Mouse (Mus musculus): ENCODE measurements around the gene Tpst2. TPM values are rescaled to one million over a fixed set of nuclear protein-coding genes. Genes with fewer than 3 reads are reported as not detected.

Gene Tpst2
- total and polyA plus RNA-seq, 3 experiments, result 32.9 to 156 (median 55.7) TPM

GRCm38 (mm10) chr5:112291866-112292265 lies 15.4 kb downstream of the Tpst2 start:
- ATAC-seq (ENCODE audit: extremely low read depth, insufficient number of reproducible peaks, low FRiP score, poor library complexity, severe bottlenecking) (no peak), DNase-seq (ENCODE audit: low spot score) (no peak)
- H3K36me3 ChIP-seq (replicated peaks), result peaks cover 86% of the 10 kb centered on the region
- H3K4me1 ChIP-seq (ENCODE audit: insufficient read depth, low read depth, low read length), result peaks cover 98% of the 10 kb centered on the region
- no peak for TF ChIP-seq TAL1 (conservative IDR thresholded peaks at IDR 0.05; ENCODE audit: low read depth, low read length)
- TF ChIP-seq POLR2AphosphoS5 (IDR thresholded peaks at IDR 0.05; ENCODE audit: insufficient replicate concordance, low read depth, low read length), result no peak
- no peak for TF ChIP-seq GATA2 (IDR thresholded peaks at IDR 0.05; ENCODE audit: borderline replicate concordance, low read depth, low read length)
- TF ChIP-seq CTCF (IDR thresholded peaks at IDR 0.05; ENCODE audit: low read depth, low read length), result no peak
- no peak for TF ChIP-seq GATA1 (IDR thresholded peaks at IDR 0.05; ENCODE audit: borderline replicate concordance, low read length)
- no peaks in the 10 kb centered on the region for H3K9me3 ChIP-seq (replicated peaks)
- H3K4me3 ChIP-seq (ENCODE audit: low read depth, low read length), result no peak overlapping the region
- H3K27me3 ChIP-seq (ENCODE audit: insufficient read depth, low read length), result no peaks in the 10 kb centered on the region

GRCm38 (mm10) chr5:112292343-112292980 lies 16.0 kb downstream of the Tpst2 start:
- DNase-seq (ENCODE audit: low spot score), result no peak
- H3K9me3 ChIP-seq (replicated peaks), result no peaks in the 10 kb centered on the region
- H3K27me3 ChIP-seq (ENCODE audit: insufficient read depth, low read length), result no peaks in the 10 kb centered on the region
- ATAC-seq (ENCODE audit: extremely low read depth, insufficient number of reproducible peaks, low FRiP score, poor library complexity, severe bottlenecking), result no peak
- H3K4me3 ChIP-seq (ENCODE audit: low read depth, low read length), result no peak overlapping the region
- TF ChIP-seq GATA2 (IDR thresholded peaks at IDR 0.05; ENCODE audit: borderline replicate concordance, low read depth, low read length) (no peak), CTCF (IDR thresholded peaks at IDR 0.05; ENCODE audit: low read depth, low read length) (no peak), TAL1 (conservative IDR thresholded peaks at IDR 0.05; ENCODE audit: low read depth, low read length) (no peak), GATA1 (IDR thresholded peaks at IDR 0.05; ENCODE audit: borderline replicate concordance, low read length) (no peak), POLR2AphosphoS5 (IDR thresholded peaks at IDR 0.05; ENCODE audit: insufficient replicate concordance, low read depth, low read length) (no peak)
- peaks cover 91% of the 10 kb centered on the region for H3K36me3 ChIP-seq (replicated peaks)
- H3K4me1 ChIP-seq (ENCODE audit: insufficient read depth, low read depth, low read length), result peaks cover 98% of the 10 kb centered on the region

DNA sequence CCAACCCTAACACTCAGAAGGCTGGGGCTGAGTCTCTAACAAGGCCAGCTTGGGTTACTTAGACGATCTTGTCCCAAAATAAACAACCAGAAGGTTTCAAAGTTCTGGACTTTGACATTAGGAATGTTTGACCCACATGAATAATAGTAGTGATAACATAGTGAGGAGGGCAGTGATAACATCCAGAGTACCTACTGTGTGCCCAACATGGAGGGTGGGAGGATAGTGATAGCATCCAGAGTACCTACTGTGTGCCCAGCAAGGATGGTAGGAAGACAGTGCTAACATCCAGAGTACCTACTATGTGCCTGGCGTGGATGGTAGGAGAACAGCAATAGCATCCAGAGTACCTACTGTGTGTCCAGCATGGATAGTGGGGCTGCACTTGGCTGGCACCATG lies 17.3 kb downstream of the Tpst2 start:
- Histone ChIP-seq H3K4me1 (ENCODE audit: insufficient read depth, low read depth, low read length) (peaks cover 98% of the 10 kb centered on the region), H3K36me3 (replicated peaks) (peaks cover 92% of the 10 kb centered on the region), H3K27me3 (ENCODE audit: insufficient read depth, low read length) (no peaks in the 10 kb centered on the region), H3K4me3 (ENCODE audit: low read depth, low read length) (no peak overlapping the region), H3K9me3 (replicated peaks) (no peaks in the 10 kb centered on the region)
- TF ChIP-seq GATA1 (IDR thresholded peaks at IDR 0.05; ENCODE audit: borderline replicate concordance, low read length) (no peak), CTCF (IDR thresholded peaks at IDR 0.05; ENCODE audit: low read depth, low read length) (no peak), POLR2AphosphoS5 (IDR thresholded peaks at IDR 0.05; ENCODE audit: insufficient replicate concordance, low read depth, low read length) (no peak), GATA2 (IDR thresholded peaks at IDR 0.05; ENCODE audit: borderline replicate concordance, low read depth, low read length) (no peak), TAL1 (conservative IDR thresholded peaks at IDR 0.05; ENCODE audit: low read depth, low read length) (no peak)
- ATAC-seq (ENCODE audit: extremely low read depth, insufficient number of reproducible peaks, low FRiP score, poor library complexity, severe bottlenecking), result no peak
- no peak for DNase-seq (ENCODE audit: low spot score)

DNA sequence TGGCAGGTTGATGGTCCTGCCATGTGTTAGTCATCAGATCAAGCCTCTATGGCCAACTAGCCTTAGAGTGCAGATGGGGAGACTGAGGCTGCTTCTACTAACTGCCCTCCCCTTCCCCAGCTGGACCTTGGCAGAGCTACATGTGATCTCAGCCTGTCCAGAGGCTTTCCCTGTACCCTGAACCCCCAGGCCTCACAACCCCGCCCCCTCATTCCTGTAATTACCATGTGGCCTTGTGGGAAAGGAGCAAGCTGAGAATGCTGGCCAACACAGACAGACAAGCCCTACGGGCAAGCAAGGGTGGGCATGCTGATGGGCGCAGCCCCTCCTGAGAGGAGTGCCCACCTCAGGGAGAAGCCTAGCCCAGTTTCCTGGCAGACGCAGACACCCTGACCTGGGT lies 18.2 kb downstream of the Tpst2 start:
- DNase-seq (ENCODE audit: low spot score), result no peak
- no peak for ATAC-seq (ENCODE audit: extremely low read depth, insufficient number of reproducible peaks, low FRiP score, poor library complexity, severe bottlenecking)
- peaks cover 98% of the 10 kb centered on the region for H3K4me1 ChIP-seq (ENCODE audit: insufficient read depth, low read depth, low read length)
- no peaks in the 10 kb centered on the region for H3K9me3 ChIP-seq (replicated peaks)
- H3K36me3 ChIP-seq (replicated peaks), result peaks cover 95% of the 10 kb centered on the region
- no peaks in the 10 kb centered on the region for H3K27me3 ChIP-seq (ENCODE audit: insufficient read depth, low read length)
- TF ChIP-seq GATA2 (IDR thresholded peaks at IDR 0.05; ENCODE audit: borderline replicate concordance, low read depth, low read length) (no peak), TAL1 (conservative IDR thresholded peaks at IDR 0.05; ENCODE audit: low read depth, low read length) (no peak), POLR2AphosphoS5 (IDR thresholded peaks at IDR 0.05; ENCODE audit: insufficient replicate concordance, low read depth, low read length) (no peak), CTCF (IDR thresholded peaks at IDR 0.05; ENCODE audit: low read depth, low read length) (no peak), GATA1 (IDR thresholded peaks at IDR 0.05; ENCODE audit: borderline replicate concordance, low read length) (no peak)
- H3K4me3 ChIP-seq (ENCODE audit: low read depth, low read length), result peak overlapping the region; percentile 48; the same call in 1 of the 2 replicates

DNA sequence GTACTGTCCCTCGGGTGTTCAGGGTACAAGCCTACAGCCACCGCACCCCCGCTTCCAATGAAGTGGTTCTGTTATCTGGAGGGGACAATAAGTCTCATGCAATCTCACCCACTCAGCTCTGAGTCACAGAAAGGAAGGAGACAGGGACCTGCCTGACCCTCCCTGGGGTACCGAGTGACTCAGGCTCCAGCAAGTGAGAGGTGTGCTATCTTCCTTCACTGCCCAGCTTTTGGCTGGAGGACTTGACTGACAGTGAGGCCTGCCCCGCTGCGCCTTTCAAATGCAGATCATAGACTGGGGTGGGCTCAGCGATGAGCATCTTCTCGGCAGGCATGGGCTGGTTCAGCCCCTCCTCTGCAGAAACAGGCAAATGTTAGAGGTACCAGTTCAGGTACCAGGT lies 18.7 kb downstream of the Tpst2 start:
- Histone ChIP-seq H3K4me3 (ENCODE audit: low read depth, low read length) (peak overlapping the region; percentile 48; the same call in 1 of the 2 replicates), H3K9me3 (replicated peaks) (no peaks in the 10 kb centered on the region), H3K4me1 (ENCODE audit: insufficient read depth, low read depth, low read length) (peaks cover 99% of the 10 kb centered on the region), H3K27me3 (ENCODE audit: insufficient read depth, low read length) (no peaks in the 10 kb centered on the region), H3K36me3 (replicated peaks) (peaks cover 95% of the 10 kb centered on the region)
- ATAC-seq (ENCODE audit: extremely low read depth, insufficient number of reproducible peaks, low FRiP score, poor library complexity, severe bottlenecking) (peak; percentile 30; the same call in 1 of the 2 replicates), DNase-seq (ENCODE audit: low spot score) (peak; percentile 46)
- TF ChIP-seq CTCF (IDR thresholded peaks at IDR 0.05; ENCODE audit: low read depth, low read length), result no peak
- TF ChIP-seq POLR2AphosphoS5 (IDR thresholded peaks at IDR 0.05; ENCODE audit: insufficient replicate concordance, low read depth, low read length), result no peak
- TF ChIP-seq TAL1 (conservative IDR thresholded peaks at IDR 0.05; ENCODE audit: low read depth, low read length), result no peak
- no peak for TF ChIP-seq GATA1 (IDR thresholded peaks at IDR 0.05; ENCODE audit: borderline replicate concordance, low read length)
- no peak for TF ChIP-seq GATA2 (IDR thresholded peaks at IDR 0.05; ENCODE audit: borderline replicate concordance, low read depth, low read length)

DNA sequence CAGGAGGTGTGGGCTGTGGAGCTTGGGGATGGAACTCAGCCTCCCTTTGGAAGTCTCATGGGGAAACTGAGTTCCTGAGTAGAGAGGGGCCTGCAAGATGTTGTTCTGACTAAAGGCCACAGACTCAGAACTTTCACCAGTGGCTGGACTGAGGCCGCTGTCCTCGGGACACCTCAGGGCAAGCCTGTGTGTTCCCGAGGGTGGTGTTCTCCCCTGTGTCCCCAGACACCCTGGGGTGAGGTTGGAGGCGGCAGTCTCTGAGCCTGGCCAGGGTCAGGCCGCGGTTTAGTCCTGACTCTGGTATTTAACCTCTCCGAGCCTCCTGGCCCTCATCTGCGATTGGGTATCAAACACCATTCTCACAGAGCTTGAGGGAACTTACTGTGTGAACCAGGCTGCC lies 19.1 kb downstream of the Tpst2 start:
- Histone ChIP-seq H3K36me3 (replicated peaks) (peaks cover 95% of the 10 kb centered on the region), H3K27me3 (ENCODE audit: insufficient read depth, low read length) (no peaks in the 10 kb centered on the region), H3K9me3 (replicated peaks) (no peaks in the 10 kb centered on the region), H3K4me1 (ENCODE audit: insufficient read depth, low read depth, low read length) (peaks cover 99% of the 10 kb centered on the region), H3K4me3 (ENCODE audit: low read depth, low read length) (peak overlapping the region; percentile 2; the same call in 1 of the 2 replicates)
- ATAC-seq (ENCODE audit: extremely low read depth, insufficient number of reproducible peaks, low FRiP score, poor library complexity, severe bottlenecking) (no peak), DNase-seq (ENCODE audit: low spot score) (no peak)
- TF ChIP-seq CTCF (IDR thresholded peaks at IDR 0.05; ENCODE audit: low read depth, low read length) (no peak), GATA1 (IDR thresholded peaks at IDR 0.05; ENCODE audit: borderline replicate concordance, low read length) (no peak), TAL1 (conservative IDR thresholded peaks at IDR 0.05; ENCODE audit: low read depth, low read length) (no peak), POLR2AphosphoS5 (IDR thresholded peaks at IDR 0.05; ENCODE audit: insufficient replicate concordance, low read depth, low read length) (no peak), GATA2 (IDR thresholded peaks at IDR 0.05; ENCODE audit: borderline replicate concordance, low read depth, low read length) (no peak)

All from G1E (cell line).